Mouse (Mus musculus) induced T-regulatory cell, adult 2 months (primary cell): ENCODE measurements around the gene Trio.

Experiments
- DNase-seq: peaks from one replicate; pipeline ENCODE4 v3.0.0-alpha.2; 2012; ENCODE audit warnings: low read depth

Gene Trio

DNA sequence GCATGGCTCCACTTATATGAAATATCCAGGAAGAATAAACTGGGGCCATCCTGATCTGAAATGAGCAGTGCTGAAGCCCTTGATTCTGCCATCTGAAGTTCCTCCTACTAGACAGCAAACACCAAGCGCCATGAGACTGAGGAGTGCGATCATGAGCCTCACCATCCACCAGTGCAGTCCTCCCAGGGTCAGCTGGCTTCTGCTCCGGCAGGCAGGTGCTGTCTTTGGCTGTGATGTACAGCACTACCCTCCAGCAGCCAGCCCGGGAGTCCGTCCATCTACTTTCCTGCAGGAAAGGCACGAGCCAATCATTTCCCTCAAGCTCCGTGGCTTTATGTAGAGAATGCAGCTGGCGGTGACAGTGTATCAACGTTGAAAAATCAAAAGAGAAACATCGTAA, 10.0 kb upstream of the Trio start:
- DNase-seq = no peak

GRCm38 (mm10) chr15:28034636-28035035, 9.0 kb upstream of the Trio start:
- DNase-seq = no peak

- DNase-seq = no peak
Observed at GRCm38 (mm10) chr15:28029371-28029770, 3.7 kb upstream of the Trio start.

- no peak for DNase-seq
Observed at GRCm38 (mm10) chr15:28028542-28028941, 2.9 kb upstream of the Trio start.

- DNase-seq = no peak
Observed at GRCm38 (mm10) chr15:28026167-28026481, 476 bp upstream of the Trio start.

DNA sequence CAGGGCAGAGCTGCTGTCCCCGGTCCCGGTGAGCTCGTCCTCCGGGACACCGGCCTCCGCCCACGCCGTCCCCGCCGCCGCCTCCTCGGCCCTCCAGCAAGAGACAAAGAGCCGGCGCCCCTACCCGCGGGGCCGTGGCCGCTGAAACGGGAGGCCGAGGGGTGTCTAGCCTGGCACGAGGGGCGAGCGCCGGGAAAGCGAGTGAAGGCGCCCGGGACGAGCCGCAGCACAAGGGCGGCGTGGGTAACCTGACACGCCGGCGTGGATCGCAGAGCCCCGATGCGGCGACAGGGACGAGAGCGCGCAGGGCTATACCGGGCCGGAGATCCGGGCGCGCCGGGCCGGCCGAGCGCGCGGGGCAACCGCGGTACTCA, 696 bp downstream of the Trio start:
- no peak for DNase-seq

DNA sequence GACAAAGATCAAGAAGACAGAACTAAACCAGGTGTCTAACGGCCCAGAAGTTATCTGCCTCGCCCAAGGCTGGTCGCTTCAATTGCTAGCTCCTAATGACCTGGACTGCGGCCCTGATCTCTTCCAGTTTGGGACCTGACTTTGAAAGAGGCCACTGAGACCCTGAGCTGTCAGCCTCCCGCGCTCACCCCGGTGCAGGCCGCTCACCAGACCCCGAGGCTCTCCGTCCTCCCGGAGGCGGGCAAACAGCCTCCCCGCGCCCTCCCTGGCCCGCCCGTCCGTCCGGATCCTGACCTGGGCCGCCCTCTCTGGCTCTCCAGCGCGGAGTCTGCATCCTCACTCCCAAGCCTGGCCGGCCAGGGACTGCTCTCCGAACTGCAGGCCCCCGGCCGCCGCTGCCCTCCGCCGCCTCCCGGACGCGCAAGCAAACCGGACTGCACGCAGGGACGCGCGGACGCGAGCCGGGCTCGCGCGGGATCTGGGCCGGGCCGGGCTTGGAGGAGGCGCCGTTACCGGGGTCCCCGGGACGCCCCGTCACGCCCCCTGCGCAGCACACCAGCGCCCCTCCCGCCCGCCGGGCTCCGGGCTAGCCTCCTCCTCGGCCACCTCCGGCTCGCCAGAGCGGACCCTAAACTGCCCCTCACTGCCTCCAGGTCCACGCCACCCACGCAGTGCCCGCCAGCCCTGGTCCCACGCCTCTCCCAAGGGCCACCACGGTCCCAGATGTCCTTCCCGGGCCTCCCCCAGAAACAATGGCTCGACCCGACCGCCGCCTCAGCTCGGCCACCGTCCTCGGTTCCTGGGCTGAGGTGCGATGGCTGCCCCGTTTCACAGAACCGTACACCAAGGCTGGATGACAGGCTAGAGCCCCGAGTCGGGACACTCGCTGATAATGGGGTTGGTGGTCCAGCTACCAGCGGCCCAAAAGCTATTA, 1.4 kb downstream of the Trio start:
- peak; percentile 33 for DNase-seq

DNA sequence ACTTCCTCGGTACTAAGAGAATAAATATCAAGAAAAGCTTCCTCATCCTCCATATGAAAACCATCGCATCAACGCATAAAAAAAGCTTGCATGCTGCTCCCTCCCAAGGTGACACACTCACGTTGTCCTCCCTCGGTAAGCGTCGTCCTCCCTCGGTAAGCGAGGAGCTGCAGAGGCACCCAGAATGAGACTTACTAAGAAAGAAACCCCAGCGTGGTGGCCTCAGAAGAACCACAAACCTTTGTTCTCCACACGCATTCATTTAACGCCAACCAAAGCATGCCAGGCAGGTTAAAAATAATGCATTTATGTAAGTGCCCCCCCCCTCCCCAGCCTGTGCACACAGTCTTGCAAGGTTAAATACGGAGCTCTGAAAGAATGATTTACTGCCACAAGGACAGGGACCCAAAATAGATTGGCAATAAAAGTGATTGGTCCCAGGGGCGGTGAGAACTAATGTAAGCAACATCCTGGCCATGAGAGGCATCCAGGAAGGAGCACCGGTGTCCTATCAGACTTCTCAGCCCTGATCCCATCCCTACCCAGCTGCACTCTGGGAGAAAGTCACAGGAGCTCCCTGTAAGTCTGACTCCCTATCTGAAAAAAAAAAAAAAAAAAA, 3.9 kb downstream of the Trio start:
- peak; percentile 40 for DNase-seq

- no peak for DNase-seq
Observed at GRCm38 (mm10) chr15:28019393-28020070, 6.1 kb downstream of the Trio start.

GRCm38 (mm10) chr15:28007516-28007915, 18.1 kb downstream of the Trio start:
- DNase-seq = no peak

- DNase-seq = no peak
Observed at GRCm38 (mm10) chr15:28004192-28004767, 21.4 kb downstream of the Trio start.

GRCm38 (mm10) chr15:28002515-28002914, 23.1 kb downstream of the Trio start:
- no peak for DNase-seq

DNA sequence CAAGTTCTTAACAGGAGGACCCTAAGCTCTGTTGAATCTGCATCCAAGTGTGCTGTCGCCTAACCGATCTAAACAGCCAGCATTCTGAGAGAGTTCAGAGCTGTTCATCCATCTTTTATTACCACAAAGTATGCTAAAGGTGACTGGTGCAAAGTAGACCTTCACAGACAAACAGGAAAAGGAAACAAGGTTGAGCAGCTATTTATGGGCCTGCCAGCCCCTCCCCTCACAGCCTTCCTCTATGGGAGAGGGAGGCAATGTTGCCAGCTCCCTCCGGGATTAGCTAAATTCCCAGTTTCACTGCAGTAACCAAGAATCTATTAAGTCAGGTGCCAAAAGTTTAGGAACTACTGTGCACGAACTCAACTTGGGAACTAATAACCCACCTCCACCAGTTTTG, 24.3 kb downstream of the Trio start:
- no peak for DNase-seq

GRCm38 (mm10) chr15:27998621-27999359, 26.9 kb downstream of the Trio start:
- no peak for DNase-seq

DNA sequence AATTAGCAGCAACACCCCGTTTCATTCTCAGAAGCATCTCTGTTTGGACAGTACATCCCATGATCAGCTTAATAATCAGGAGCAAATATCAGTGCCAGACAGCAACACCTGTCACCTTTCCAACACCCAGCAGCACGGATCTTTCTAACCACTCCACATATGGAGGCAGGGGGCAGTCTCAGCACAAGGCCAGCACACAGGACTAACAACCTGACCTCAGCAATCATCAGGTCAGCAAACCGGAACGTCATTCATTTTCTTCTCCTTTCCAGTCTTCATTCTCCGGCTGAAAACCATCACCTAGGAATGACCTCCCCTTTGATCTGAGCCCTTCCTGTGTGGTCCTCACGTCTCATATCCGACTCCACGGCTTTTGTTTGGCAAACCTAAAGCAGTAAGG, 27.7 kb downstream of the Trio start:
- DNase-seq = no peak

GRCm38 (mm10) chr15:27997391-27997841, 28.2 kb downstream of the Trio start:
- no peak for DNase-seq

GRCm38 (mm10) chr15:27996750-27997149, 28.9 kb downstream of the Trio start:
- no peak for DNase-seq

DNA sequence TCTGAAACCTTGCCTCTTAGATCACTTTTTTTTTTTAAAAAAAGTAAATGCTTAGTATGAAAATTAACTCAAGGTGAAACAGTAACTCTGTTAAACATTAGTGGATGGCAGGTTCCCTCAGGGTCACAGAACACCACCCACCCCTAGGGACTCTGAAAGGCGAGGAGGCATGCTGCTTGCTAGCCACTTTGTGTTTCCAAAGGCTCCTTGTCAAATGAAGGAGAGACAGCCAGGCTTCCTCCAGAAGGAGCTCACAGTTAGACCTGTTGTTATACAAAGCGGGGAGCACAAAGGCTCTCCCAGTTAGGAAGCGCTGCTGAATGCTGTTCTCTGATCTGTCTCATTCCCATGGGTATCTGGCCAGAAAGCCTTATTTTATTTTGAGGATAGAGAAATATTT, 30.2 kb downstream of the Trio start:
- DNase-seq = no peak

DNA sequence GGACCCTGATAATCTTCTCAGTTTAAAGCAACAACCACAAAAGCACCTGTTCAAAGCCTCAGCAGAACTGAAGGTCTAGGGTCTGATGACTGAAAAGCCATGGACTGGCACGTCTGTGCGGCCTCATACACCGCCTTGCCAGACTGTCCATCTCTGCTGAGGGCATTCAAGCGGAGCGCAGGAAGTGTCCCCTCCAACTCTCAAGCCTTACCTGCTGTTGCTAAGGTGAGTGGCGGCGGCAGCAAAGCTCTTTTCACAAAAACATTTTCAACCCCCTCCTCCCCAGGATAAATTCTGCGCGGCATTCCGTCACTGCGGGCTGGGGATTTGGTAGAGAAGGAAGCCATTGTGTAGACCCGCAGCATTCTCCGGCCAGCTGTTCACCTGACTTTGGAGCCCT, 30.8 kb downstream of the Trio start:
- DNase-seq = no peak

- no peak for DNase-seq
Observed at GRCm38 (mm10) chr15:27993528-27993927, 32.1 kb downstream of the Trio start.

- no peak for DNase-seq
Observed at GRCm38 (mm10) chr15:27992596-27992995, 33.1 kb downstream of the Trio start.
